Mouse (Mus musculus): Measurements from ENCODE around the gene Prlr.

- TF ChIP-seq CTCF (IDR thresholded peaks at IDR 0.05; ENCODE audit: control insufficient read depth, insufficient read depth, low read length) (no peak), POLR2A (IDR thresholded peaks at IDR 0.05; ENCODE audit: borderline replicate concordance, control insufficient read depth, low read depth, low read length) (no peak)
Measured at GRCm38 (mm10) chr15:10210261-10210770, 33.3 kb downstream of the Prlr start.
